Mouse (Mus musculus) thymus, postnatal 0 days (tissue): ENCODE measurements around the gene Wnt10b. TPM values are rescaled to one million over a fixed set of nuclear protein-coding genes. Genes with fewer than 3 reads are reported as not detected.
A peak's percentile ranks its signal among the peaks of the same experiment; 100 is the strongest.

ENCODE experiments used
- DNase-seq: peaks from one replicate; pipeline ENCODE4 v3.0.0-alpha.2; 2015; ENCODE audit warnings: low spot score
- polyA plus RNA-seq: library from polyadenylated mRNA; unstranded; fragments of >200 nt; fragmentation: Nextera tagmentation; extraction: Ambion mirVana; gene quantifications from 2 replicates; pipeline ENCODE4 v1.2.1, GENCODE M21; 2015

Wnt10b gene
- polyA plus RNA-seq, 1 experiment from 2014 or later, result 0.85 TPM

DNA sequence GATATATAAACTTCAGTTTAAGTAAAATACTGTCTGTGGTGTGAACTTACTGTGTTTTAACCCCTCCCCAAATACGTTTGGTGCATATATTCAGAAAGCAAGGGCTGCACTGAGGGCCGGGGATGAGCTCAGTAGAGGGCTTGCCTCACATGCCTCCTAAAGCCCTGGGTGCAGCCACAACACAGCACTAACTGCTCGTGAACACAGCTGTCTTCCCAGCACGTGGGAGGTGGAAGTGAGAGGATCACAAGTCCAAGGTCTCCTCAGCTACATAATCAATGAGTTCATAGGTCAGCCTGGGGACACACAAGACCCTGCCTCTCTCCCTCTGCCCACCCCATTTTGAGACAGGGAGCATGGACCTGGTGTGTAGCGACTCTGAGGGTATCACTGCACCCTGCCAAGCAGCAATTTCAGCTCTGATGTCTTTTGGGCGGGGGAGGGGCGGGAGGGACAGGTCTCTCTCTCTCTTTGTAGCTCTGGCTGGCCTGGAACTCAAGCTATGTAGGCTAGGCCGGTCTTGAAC lies 45.9 kb downstream of the Wnt10b start:
- DNase-seq, result no peak

DNA sequence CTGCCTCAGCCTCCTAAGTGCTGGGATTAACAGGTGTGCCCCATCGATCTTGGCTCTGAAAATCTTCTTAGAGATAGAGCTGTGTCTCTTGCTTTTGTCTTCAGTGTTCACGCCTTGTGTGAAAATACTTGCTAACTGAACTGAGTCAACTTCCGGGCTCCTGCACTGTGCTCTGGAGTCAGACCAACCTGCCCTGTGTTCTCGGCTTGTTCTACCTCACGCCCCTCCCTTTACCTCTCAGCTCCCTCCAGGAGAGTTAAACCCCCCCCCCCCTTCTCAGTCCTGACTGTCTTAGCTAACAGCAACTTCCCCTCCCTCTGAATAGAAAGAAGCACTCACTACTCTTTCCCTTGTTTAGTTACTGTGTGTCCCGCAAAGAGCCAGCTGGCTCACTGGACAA lies 47.2 kb downstream of the Wnt10b start:
- DNase-seq, result peak; percentile 21

DNA sequence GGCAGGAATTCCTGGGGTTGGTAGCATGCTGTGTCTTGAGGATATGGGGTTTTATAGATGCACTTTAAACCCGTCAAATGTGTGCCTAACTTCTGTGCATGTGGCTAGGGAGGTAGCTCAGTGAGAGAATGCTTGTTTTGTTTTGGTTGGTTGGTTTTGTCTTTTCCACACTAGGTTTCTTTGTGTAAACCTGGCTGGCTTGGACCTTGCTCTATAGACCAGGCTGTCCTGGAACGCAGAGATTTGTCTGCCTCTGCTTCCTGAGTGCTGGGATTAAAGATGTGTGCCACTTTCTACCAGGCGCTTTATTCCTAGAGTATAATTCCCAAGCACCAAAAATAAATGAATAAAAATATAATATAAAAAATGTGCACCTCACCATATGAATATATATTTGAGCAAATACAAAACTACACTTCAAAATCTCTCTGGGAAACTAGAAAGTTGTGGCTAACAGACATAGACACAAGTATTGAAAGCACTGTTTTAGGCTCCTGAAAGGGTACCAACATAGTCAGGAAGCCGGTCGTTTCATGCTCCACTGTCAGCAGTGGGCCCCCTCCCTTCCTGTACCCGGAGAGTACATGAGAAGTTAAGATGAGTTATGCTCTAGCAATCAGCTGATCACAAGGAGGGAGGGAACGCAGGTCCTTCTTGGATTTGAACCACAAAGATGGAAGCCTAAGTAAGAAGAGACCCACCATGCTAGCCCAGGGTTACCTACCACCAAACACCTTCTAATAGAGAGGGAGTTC lies 48.0 kb downstream of the Wnt10b start:
- DNase-seq, result no peak

DNA sequence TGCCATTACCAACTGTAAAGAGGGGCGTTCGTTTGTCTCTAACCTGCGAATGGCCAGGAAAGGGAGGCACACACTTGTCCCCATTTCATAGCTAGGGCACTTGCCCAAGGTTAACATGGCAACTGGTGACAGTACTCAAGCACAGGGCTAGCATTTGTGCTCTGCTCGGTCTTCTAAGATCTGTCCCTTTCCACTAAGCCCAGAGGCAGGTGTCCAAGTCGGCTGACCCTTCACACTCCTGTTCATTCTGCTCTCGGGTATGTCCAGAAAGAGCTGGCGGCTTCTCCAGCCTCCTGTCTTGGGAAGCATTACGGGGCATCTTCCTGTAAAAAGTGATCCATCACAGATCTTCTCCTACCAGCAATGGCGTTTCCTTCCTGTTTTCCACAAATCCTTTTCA lies 49.6 kb downstream of the Wnt10b start:
- DNase-seq, result no peak

DNA sequence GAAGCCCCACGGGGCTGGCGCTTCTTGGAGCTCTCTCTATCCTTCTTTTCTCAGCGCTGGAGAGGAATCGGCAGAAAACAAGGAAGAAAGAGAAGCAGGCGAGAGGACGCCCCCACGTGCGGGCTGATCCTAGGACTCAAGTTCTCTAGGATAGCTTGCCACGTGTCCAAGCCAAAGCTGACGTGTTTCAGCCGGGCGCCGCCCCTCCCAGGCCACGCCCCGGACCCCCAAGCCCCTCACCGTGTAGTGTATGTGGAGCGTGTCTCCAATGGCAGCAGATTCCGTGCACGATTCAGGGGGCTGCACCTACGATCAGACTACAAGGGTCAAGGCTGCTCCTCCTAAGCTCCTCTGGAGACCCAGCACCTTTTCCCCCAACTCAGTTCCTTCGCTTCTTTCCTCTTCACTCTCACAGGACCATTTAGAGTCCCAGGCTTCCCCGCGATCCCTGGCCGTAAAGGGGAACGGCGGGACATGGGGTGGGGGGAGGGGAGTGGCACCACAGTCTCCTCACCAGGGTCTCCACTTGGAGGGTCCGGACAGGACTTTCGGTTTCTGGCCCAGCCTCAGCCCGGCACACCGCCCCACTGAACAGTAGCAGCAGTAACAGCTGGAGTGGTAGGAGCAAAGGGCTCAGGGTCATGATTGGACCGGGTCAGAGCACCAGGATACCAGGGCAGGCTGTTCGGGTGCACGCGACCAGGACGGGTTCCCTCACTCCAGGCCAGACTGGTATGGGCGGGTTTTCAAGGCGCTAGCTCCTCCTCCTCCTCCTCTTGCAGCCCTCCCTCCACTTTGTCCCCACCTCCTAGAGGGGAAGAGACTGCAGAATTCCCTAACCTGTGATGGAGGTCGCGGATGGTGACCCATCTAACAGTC lies 50.3 kb downstream of the Wnt10b start, which contains the start of gene Fkbp11:
Gene Fkbp11, minus strand, starts transcription at position 756 of the 879 bp plus-strand sequence.
- DNase-seq, result no peak

DNA sequence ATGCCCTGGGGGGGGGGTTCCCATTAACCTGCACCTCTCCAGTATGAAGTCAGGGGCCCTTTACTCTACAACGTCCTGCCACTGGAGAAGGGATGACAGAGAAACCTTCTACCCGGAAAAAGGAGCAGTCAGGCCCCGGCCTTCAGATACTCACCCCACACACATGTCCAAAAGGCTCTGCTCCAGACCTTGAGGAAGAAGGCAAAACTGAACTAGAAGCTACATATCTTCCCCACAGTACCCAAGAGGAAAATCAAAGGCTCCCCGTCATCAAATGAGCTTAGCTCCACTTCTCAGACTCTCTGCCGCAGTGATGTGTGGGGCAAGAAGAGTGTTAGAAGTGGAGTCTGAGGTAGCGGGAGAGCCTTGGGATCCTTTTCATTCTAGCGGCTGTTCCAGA lies 51.2 kb downstream of the Wnt10b start:
- no peak for DNase-seq

DNA sequence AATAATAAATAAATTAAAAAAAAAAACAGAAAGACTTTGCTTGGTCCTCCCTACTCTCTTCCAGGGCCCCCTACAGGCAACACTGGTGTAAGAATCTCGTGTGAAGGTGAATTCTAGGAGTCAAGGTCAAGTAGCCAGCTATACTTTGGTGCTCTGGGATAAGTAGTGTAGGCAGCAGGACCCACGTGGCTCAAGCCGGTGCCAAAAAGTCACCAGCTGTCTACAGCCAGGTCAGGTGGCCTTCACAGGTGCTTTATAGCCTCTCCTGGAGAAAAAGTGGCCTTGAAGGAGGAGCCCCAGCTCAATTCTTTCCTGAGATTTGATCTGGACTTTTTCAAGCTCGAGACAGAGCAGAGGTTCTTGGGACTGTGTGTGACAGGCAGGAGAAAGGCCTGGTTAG lies 51.9 kb downstream of the Wnt10b start:
- no peak for DNase-seq

DNA sequence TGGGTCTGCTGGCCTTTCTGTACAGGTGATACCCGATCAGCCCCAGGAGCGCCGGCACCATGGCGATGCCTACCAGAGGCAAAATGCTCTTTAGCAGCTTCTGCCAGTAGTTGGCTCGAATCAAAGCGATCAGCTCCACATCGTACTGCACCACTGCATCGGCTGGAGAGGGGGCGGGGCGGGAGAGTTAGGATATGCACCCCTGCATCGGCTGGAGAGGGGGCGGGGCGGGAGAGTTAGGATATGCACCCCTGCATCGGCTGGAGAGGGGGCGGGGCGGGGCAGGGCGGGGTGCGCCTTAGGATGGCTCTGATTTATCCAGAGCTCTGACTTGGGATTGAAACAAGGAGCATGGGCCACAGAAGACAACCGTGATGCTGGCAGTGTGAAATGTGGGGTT lies 53.5 kb downstream of the Wnt10b start:
- no peak for DNase-seq

DNA sequence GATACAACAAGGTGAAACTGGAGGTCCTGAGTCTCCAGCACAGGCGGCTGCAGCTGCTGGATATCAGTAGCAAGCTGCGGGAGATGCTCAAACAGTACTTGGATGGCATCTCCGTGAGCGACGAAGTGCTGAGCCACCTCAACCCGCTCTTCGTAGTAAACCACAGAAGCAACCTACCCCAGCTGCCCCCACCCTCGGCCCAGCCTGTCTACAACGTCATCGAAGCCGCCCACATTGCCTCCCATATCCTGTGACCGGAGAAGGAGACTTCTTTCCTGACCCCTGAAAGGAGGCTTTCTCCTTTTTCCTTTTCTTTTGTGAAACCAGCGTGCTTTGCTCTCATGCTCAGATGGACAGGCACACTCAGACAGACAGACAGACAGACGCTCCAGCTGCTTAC lies 55.1 kb downstream of the Wnt10b start:
- DNase-seq, result peak; percentile 46

DNA sequence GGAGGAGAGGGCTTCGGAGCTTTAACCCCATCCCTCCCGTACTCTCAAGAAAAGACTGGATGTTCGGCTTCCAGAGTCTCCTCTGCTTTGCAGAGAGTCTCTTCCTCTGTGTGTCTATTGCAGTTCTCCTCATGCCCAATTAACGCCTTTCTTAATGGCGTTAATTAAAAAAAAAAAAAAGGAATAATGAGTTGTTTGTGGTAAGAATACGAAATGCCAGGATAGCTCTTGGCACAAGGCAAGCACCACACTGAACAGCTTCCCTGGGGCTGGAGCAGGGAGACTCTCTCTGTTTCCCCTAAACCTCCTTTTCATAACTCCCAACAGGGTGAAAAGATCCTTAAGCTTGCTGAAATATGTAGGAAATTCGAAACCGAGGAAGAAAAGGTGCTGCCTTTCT lies 55.8 kb downstream of the Wnt10b start:
- DNase-seq, result no peak

Other genes with a start within 250 kb of the Wnt10b start
- 98.8 and 108 TPM in 2 replicates for gene Kansl2, start 243.9 kb downstream of the Wnt10b start, polyA plus RNA-seq
- gene Ccnt1, start 207.2 kb downstream of the Wnt10b start, polyA plus RNA-seq, result 51.1 and 55.8 TPM in 2 replicates
- gene 4930415O20Rik, start 207.1 kb downstream of the Wnt10b start, polyA plus RNA-seq, result not detected in 2 replicates
- gene Adcy6, start 168.1 kb downstream of the Wnt10b start, polyA plus RNA-seq, result 12.6 and 17.0 TPM in 2 replicates
- 8.5 and 9.6 TPM in 2 replicates for gene Cacnb3, start 147.3 kb downstream of the Wnt10b start, polyA plus RNA-seq
- 23.5 and 26.4 TPM in 2 replicates for gene Ddx23, start 115.3 kb downstream of the Wnt10b start, polyA plus RNA-seq
- 1.1 and 1.7 TPM in 2 replicates for gene Rnd1, start 100.7 kb downstream of the Wnt10b start, polyA plus RNA-seq
- 0.09 and 0.40 TPM in 2 replicates for gene Ccdc65, start 69.9 kb downstream of the Wnt10b start, polyA plus RNA-seq
- gene Fkbp11, start 50.0 kb downstream of the Wnt10b start, polyA plus RNA-seq, result 4.6 and 6.4 TPM in 2 replicates
- 36.5 and 42.2 TPM in 2 replicates for gene Arf3, start 14.9 kb downstream of the Wnt10b start, polyA plus RNA-seq
- 0.08 TPM in 1 of 2 replicates, not detected in the other for gene Wnt1, start 11.7 kb upstream of the Wnt10b start, polyA plus RNA-seq
- 0.10 and 0.13 TPM in 2 replicates for gene Ddn, start 31.3 kb upstream of the Wnt10b start, polyA plus RNA-seq
- gene Prkag1, start 53.4 kb upstream of the Wnt10b start, polyA plus RNA-seq, result 103 and 107 TPM in 2 replicates
- 9.4 and 15.6 TPM in 2 replicates for gene Kmt2d, start 93.1 kb upstream of the Wnt10b start, polyA plus RNA-seq
- gene Rhebl1, start 116.4 kb upstream of the Wnt10b start, polyA plus RNA-seq, result 10.3 and 10.8 TPM in 2 replicates
- 0.78 and 0.85 TPM in 2 replicates for gene Dhh, start 120.4 kb upstream of the Wnt10b start, polyA plus RNA-seq
- 27.8 and 31.9 TPM in 2 replicates for gene Lmbr1l, start 140.1 kb upstream of the Wnt10b start, polyA plus RNA-seq
- 1,370 and 1,449 TPM in 2 replicates for gene Tuba1b, start 156.4 kb upstream of the Wnt10b start, polyA plus RNA-seq
- gene Gm49450, start 175.4 kb upstream of the Wnt10b start, polyA plus RNA-seq, result not detected in 2 replicates
- gene Tuba1a, start 175.6 kb upstream of the Wnt10b start, polyA plus RNA-seq, result 227 and 236 TPM in 2 replicates